Mouse (Mus musculus) hindbrain, embryonic 16.5 days (tissue): ENCODE data around the gene Arhgef9. TPM values are rescaled to one million over a fixed set of nuclear protein-coding genes. Genes with fewer than 3 reads are reported as not detected.

Experiments
- ATAC-seq: fragments of 200-750 bp; cut with Nextera tagmentation; 2 replicates; pipeline ENCODE4 v1.8.0; 2017; ENCODE audit warnings: moderate TSS enrichment, moderate library complexity
- H3K27ac ChIP-seq: fragments of 300-500 bp; sonication (generic); 2 replicates; pipeline ENCODE4 v1.5.1; 2014; ENCODE audit warnings: low read depth, mild to moderate bottlenecking, control low read depth, low read length, moderate library complexity
- H3K27me3 ChIP-seq: fragments of 300-500 bp; sonication (generic); replicated peaks from 2 replicates; pipeline ENCODE4 v1.6.1; 2014; ENCODE audit warnings: low read length; ENCODE audit not compliant: control insufficient read depth, insufficient read depth
- H3K36me3 ChIP-seq: fragments of 300-500 bp; sonication (generic); 2 replicates; pipeline ENCODE4 v1.6.1; 2014; ENCODE audit warnings: mild to moderate bottlenecking, low read length, moderate library complexity, mixed read lengths; ENCODE audit not compliant: control insufficient read depth, insufficient read depth
- H3K4me1 ChIP-seq: fragments of 300-500 bp; sonication (generic); 2 replicates; pipeline ENCODE4 v1.6.1; 2014; ENCODE audit warnings: low read depth, low read length; ENCODE audit not compliant: control insufficient read depth, insufficient read depth
- H3K4me2 ChIP-seq: fragments of 300-500 bp; sonication (generic); 2 replicates; pipeline ENCODE4 v1.6.1; 2014; ENCODE audit warnings: mild to moderate bottlenecking, low read length, control low read depth, moderate library complexity
- H3K4me3 ChIP-seq: fragments of 300-500 bp; sonication (generic); 2 replicates; pipeline ENCODE4 v1.5.1; 2014; ENCODE audit warnings: mild to moderate bottlenecking, low read length, control low read depth, moderate library complexity
- H3K9ac ChIP-seq: fragments of 300-500 bp; sonication (generic); 2 replicates; pipeline ENCODE4 v1.6.1; 2014; ENCODE audit warnings: low read depth, mild to moderate bottlenecking, control low read depth, low read length, moderate library complexity
- H3K9me3 ChIP-seq: fragments of 300-500 bp; sonication (generic); 2 replicates; pipeline ENCODE4 v1.6.1; 2014; ENCODE audit warnings: mild to moderate bottlenecking, low read length, moderate library complexity; ENCODE audit not compliant: control insufficient read depth
- WGBS: fragments of 180-500 bp; shearing (Covaris S2); extraction: QIAGEN DNeasy Blood & Tissue Kit; methylation state at CpG from one replicate; pipeline ENCODE4 v1.1.7; 2014; 5-methylcytosine and 5-hydroxymethylcytosine counted together
- polyA plus RNA-seq: library from polyadenylated mRNA; unstranded; fragments of >200 nt; fragmentation: Nextera tagmentation; extraction: Ambion mirVana; gene quantifications from 2 replicates; pipeline ENCODE4 v1.2.1, GENCODE M21; 2015

Arhgef9 gene
- polyA plus RNA-seq, 1 experiment from 2014 or later: 47.7 TPM

- ATAC-seq: no peak
- Histone ChIP-seq H3K9ac (no peak overlapping the region), H3K27ac (no peak overlapping the region)
Measured at GRCm38 (mm10) chrX:95138636-95139035, 58.0 kb downstream of the Arhgef9 start.

GRCm38 (mm10) chrX:95133502-95133901, 63.2 kb downstream of the Arhgef9 start:
- 86% methylated on average over 5 of the region's 5 CpGs for WGBS
- Histone ChIP-seq H3K9ac (no peak overlapping the region), H3K4me2 (no peak overlapping the region), H3K27me3 (no peaks in the 10 kb centered on the region), H3K4me1 (no peaks in the 10 kb centered on the region), H3K4me3 (no peak overlapping the region), H3K9me3 (no peaks in the 10 kb centered on the region), H3K27ac (no peak overlapping the region), H3K36me3 (no peaks in the 10 kb centered on the region)
- ATAC-seq: no peak

More at GRCm38 (mm10) chrX:95138636-95139035, 58.0 kb downstream of the Arhgef9 start:
- Histone ChIP-seq H3K9me3 (no peaks in the 10 kb centered on the region), H3K4me1 (no peaks in the 10 kb centered on the region), H3K4me2 (no peak overlapping the region), H3K36me3 (no peaks in the 10 kb centered on the region), H3K4me3 (no peak overlapping the region), H3K27me3 (no peaks in the 10 kb centered on the region)
- WGBS: 91% methylated on average over 4 of the region's 4 CpGs

GRCm38 (mm10) chrX:95132996-95133395, 63.7 kb downstream of the Arhgef9 start:
- ATAC-seq: no peak
- 67% methylated on average over 1 of the region's 1 CpGs for WGBS
- no peaks in the 10 kb centered on the region for H3K27me3 ChIP-seq
- no peak overlapping the region for H3K4me3 ChIP-seq
- H3K36me3 ChIP-seq: no peaks in the 10 kb centered on the region
- H3K27ac ChIP-seq: no peak overlapping the region
- no peak overlapping the region for H3K9ac ChIP-seq
- H3K4me2 ChIP-seq: no peak overlapping the region
- H3K9me3 ChIP-seq: no peaks in the 10 kb centered on the region
- H3K4me1 ChIP-seq: no peaks in the 10 kb centered on the region

- no peak for ATAC-seq
- 90% methylated on average over 1 of the region's 1 CpGs for WGBS
Measured at GRCm38 (mm10) chrX:95131783-95132182, 64.9 kb downstream of the Arhgef9 start.

GRCm38 (mm10) chrX:95123462-95123861, 73.2 kb downstream of the Arhgef9 start:
- no peaks in the 10 kb centered on the region for H3K36me3 ChIP-seq
- H3K9me3 ChIP-seq: no peaks in the 10 kb centered on the region
- ATAC-seq: no peak
- H3K4me3 ChIP-seq: no peak overlapping the region
- no peak overlapping the region for H3K4me2 ChIP-seq
- WGBS: 48% methylated on average over 6 of the region's 6 CpGs
- H3K27me3 ChIP-seq: no peaks in the 10 kb centered on the region
- no peak overlapping the region for H3K9ac ChIP-seq
- no peak overlapping the region for H3K27ac ChIP-seq
- H3K4me1 ChIP-seq: no peaks in the 10 kb centered on the region

More at GRCm38 (mm10) chrX:95131783-95132182, 64.9 kb downstream of the Arhgef9 start:
- Histone ChIP-seq H3K4me2 (no peak overlapping the region), H3K27ac (no peak overlapping the region), H3K9me3 (no peaks in the 10 kb centered on the region), H3K4me1 (no peaks in the 10 kb centered on the region), H3K36me3 (no peaks in the 10 kb centered on the region), H3K4me3 (no peak overlapping the region), H3K9ac (no peak overlapping the region), H3K27me3 (no peaks in the 10 kb centered on the region)

GRCm38 (mm10) chrX:95104361-95104760, 92.3 kb downstream of the Arhgef9 start:
- H3K27ac ChIP-seq: no peak overlapping the region
- H3K4me1 ChIP-seq: no peaks in the 10 kb centered on the region
- peaks cover 2% of the 10 kb centered on the region for H3K36me3 ChIP-seq
- H3K9me3 ChIP-seq: no peaks in the 10 kb centered on the region
- H3K9ac ChIP-seq: no peak overlapping the region
- H3K27me3 ChIP-seq: no peaks in the 10 kb centered on the region
- H3K4me3 ChIP-seq: no peak overlapping the region
- 82% methylated on average over 3 of the region's 3 CpGs for WGBS
- ATAC-seq: no peak
- no peak overlapping the region for H3K4me2 ChIP-seq

- WGBS: 76% methylated on average over 4 of the region's 4 CpGs
- no peaks in the 10 kb centered on the region for H3K4me1 ChIP-seq
- no peak for ATAC-seq
Measured at GRCm38 (mm10) chrX:95087674-95088073, 109.0 kb downstream of the Arhgef9 start.

GRCm38 (mm10) chrX:95077013-95077699, 119.5 kb downstream of the Arhgef9 start:
- Histone ChIP-seq H3K9me3 (no peaks in the 10 kb centered on the region), H3K27me3 (no peaks in the 10 kb centered on the region; the same call in 1 of the 2 replicates), H3K9ac (no peak overlapping the region), H3K4me3 (no peak overlapping the region), H3K27ac (no peak overlapping the region), H3K4me1 (no peaks in the 10 kb centered on the region), H3K4me2 (no peak overlapping the region), H3K36me3 (no peaks in the 10 kb centered on the region)
- ATAC-seq: no peak
- 91% methylated on average over 9 of the region's 9 CpGs for WGBS

More at GRCm38 (mm10) chrX:95087674-95088073, 109.0 kb downstream of the Arhgef9 start:
- no peak overlapping the region for H3K4me3 ChIP-seq
- H3K9me3 ChIP-seq: no peaks in the 10 kb centered on the region
- no peak overlapping the region for H3K27ac ChIP-seq
- no peak overlapping the region for H3K9ac ChIP-seq
- H3K36me3 ChIP-seq: no peaks in the 10 kb centered on the region
- no peaks in the 10 kb centered on the region for H3K27me3 ChIP-seq
- no peak overlapping the region for H3K4me2 ChIP-seq

GRCm38 (mm10) chrX:95027907-95028306, 168.7 kb downstream of the Arhgef9 start:
- Histone ChIP-seq H3K27me3 (no peaks in the 10 kb centered on the region), H3K4me2 (no peak overlapping the region), H3K4me1 (peaks cover 2% of the 10 kb centered on the region; the same call in 1 of the 2 replicates), H3K4me3 (no peak overlapping the region), H3K36me3 (no peaks in the 10 kb centered on the region), H3K27ac (no peak overlapping the region), H3K9ac (no peak overlapping the region), H3K9me3 (no peaks in the 10 kb centered on the region)
- ATAC-seq: no peak
- WGBS: 75% methylated on average over 5 of the region's 5 CpGs
